Mouse (Mus musculus) G1E-ER4 (cell line): ENCODE data around the gene Ndufa6. TPM values are rescaled to one million over a fixed set of nuclear protein-coding genes. Genes with fewer than 3 reads are reported as not detected.

Source experiments
- GATA1 ChIP-seq: IDR thresholded peaks from one replicate; pipeline ENCODE4 v1.8.0; 2012; ENCODE audit warnings: low read length, inconsistent platforms
- polyA plus RNA-seq: library from polyadenylated mRNA; stranded (reverse); fragments of >175 nt; gene quantifications from 2 replicates; pipeline ENCODE4 v1.2.3, GENCODE M21; 2012

Gene Ndufa6
- polyA plus RNA-seq, 1 experiment, result 322 TPM

GRCm38 (mm10) chr15:82319613-82320012 is 34.5 kb downstream of the Ndufa6 start:
- no peak for TF ChIP-seq GATA1

DNA sequence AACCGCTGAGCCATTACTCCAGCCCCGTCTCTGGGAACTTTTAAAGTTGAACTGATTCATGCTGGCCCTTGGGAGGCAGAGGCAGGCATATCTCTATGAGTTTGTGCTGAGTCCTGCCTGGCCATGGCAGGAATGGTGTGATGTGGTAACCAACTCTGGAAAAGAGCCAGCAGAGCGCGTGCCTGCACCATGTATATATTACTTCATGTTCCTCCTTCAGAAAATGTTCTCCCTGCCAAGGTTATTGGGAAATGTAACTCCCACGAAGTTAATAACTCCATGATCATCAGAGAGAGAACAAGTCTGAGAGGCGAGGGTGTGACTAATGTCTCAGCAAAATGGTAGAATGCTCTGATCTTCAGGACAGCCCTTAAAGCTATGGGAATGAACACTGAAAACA is 36.3 kb downstream of the Ndufa6 start:
- TF ChIP-seq GATA1, result no peak

DNA sequence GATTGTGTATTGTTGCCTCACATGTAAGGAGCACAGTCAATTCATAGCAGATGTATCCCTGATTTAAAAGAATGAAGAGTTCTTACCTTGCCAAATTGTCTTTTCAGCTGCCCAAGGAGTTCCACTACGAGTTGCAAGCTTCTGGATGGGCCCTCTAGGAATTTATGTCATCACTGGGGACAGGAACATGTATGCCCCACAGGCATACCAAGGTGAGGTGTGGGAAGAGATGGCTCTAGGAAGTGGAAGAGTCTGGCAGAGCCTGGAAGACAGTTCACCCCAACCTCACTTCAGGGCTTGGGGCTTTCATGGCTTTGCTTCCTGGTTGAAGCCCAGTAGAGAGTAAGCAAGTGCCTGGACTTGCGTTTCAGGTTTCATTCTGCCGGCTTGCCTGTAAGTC is 45.7 kb downstream of the Ndufa6 start:
- no peak for TF ChIP-seq GATA1

- TF ChIP-seq GATA1, result no peak
Measured at GRCm38 (mm10) chr15:82307107-82307506, 47.0 kb downstream of the Ndufa6 start.

Other genes starting within 250 kb of the Ndufa6 start
- gene Ccdc134, start 226.4 kb downstream of the Ndufa6 start, polyA plus RNA-seq, result 3.7 and 11.2 TPM in 2 replicates
- gene Srebf2, start 207.1 kb downstream of the Ndufa6 start, polyA plus RNA-seq, result 533 and 536 TPM in 2 replicates
- gene Shisa8, start 141.5 kb downstream of the Ndufa6 start, polyA plus RNA-seq, result not detected in 2 replicates
- 0.81 and 1.5 TPM in 2 replicates for gene Tnfrsf13c, start 130.0 kb downstream of the Ndufa6 start, polyA plus RNA-seq
- 177 and 187 TPM in 2 replicates for gene Cenpm, start 109.6 kb downstream of the Ndufa6 start, polyA plus RNA-seq
- not detected in 2 replicates for gene 1500009C09Rik, start 101.9 kb downstream of the Ndufa6 start, polyA plus RNA-seq
- not detected in 2 replicates for gene Sept3, start 79.4 kb downstream of the Ndufa6 start, polyA plus RNA-seq
- gene Wbp2nl, start 55.4 kb downstream of the Ndufa6 start, polyA plus RNA-seq, result not detected in 2 replicates
- 80.2 and 134 TPM in 2 replicates for gene Naga, start 15.4 kb downstream of the Ndufa6 start, polyA plus RNA-seq
- 14.1 and 19.9 TPM in 2 replicates for gene Pheta2, start 15.4 kb downstream of the Ndufa6 start, polyA plus RNA-seq
- 111 and 132 TPM in 2 replicates for gene Smdt1, start 15.4 kb downstream of the Ndufa6 start, polyA plus RNA-seq
- 0.10 TPM in 1 of 2 replicates, not detected in the other for gene Cyp2d22, start 25.9 kb upstream of the Ndufa6 start, polyA plus RNA-seq
- not detected in 2 replicates for gene Cyp2d11, start 39.7 kb upstream of the Ndufa6 start, polyA plus RNA-seq
- gene Cyp2d10, start 52.9 kb upstream of the Ndufa6 start, polyA plus RNA-seq, result not detected in 2 replicates
- not detected in 2 replicates for gene Cyp2d9, start 79.1 kb upstream of the Ndufa6 start, polyA plus RNA-seq
- gene Cyp2d12, start 200.8 kb upstream of the Ndufa6 start, polyA plus RNA-seq, result not detected in 2 replicates